Mouse (Mus musculus) spleen, adult 12 weeks (tissue): ENCODE measurements at regions not wholly inside any gene's neighbourhood (a gene's known extent, or its start where the extent isn't known, plus 50 kb on each side); places are given as distances from the start of the nearest gene placed in this dataset.

Experiments used
- DNase-seq: peaks from one replicate; pipeline ENCODE4 v3.0.0; 2022; ENCODE audit warnings: low spot score

DNA sequence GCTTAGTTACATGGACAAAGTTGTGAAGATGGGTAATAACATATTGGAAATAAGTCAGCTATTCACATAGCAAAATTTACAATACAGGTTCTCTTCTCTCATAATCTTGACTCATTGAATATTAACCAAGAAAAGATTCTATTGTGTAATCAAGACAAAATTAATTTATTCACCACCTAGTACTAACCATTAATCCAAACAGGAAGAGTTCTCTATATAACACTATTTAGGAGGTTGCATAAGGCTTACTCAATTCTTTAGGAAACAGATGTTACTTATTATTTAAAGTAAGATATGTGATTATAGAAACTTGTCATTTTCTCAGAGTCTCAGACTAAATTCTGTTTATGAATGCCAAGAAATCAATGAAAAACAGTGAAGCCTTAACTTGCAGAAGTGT is 600.4 kb upstream of the Tusc1 start:
- no peak for DNase-seq

DNA sequence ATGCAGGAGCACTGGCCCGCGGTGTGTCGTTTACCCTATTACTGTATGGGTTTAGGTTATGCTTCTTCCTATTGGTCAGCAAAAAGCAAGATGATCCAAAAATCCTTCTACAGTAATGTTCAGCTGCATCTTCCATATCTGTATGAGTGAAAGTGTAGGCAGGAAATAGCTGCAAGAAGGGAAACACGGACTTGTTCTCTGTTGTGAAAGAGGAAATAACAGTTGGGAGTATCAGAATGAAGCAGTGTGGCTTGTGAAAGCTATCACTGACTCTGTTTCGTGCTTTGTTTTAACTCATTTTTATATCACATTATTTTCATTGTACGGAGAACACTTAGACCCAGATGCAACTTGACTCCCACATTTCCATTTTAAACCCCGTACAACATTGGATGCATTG is 591.8 kb upstream of the Tusc1 start:
- DNase-seq = no peak

- DNase-seq = no peak
Observed at GRCm38 (mm10) chr4:93924402-93924801, 589.1 kb upstream of the Tusc1 start.

DNA sequence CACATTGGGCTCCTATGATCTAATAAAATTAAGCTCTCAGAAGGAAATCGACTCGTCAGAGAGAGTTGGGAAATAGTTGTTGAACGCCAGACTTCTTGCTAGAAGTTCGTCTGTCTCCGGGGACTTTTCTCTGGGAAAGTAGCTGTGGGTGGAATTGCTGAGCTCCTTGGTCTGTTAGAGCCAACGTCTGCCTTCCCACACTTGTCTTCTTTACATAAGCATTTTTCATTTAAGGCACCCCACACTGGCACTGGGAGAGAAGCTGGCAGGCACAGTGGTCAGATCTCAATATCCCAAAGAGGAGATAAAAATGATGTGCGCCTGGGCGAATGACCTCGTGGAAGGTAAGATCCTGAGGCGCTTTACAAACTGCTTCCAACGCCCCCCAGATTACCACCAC is 551.3 kb upstream of the Tusc1 start:
- DNase-seq = no peak

DNA sequence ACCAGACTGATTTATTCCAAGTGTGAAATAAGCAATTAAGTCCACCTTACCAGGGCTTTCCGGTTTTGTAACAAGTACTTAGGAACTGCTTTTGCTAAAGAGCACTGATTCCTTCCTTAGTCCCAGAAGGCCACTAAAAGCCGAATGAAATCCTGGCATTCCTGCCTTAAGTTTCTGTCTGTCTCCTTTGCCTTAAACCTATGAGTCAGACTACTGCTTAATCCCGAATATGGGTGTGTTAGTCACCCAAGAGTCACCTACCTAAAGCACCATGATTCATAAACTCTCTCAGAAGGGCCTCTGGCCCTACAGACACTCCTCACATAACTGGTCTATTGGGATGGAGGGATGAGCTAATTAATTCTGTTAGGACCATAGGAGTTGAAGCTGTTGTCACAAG is 546.0 kb upstream of the Tusc1 start:
- DNase-seq = no peak

- no peak for DNase-seq
Observed at GRCm38 (mm10) chr4:93879351-93879872, 544.1 kb upstream of the Tusc1 start.

GRCm38 (mm10) chr4:93873271-93873670 is 538.0 kb upstream of the Tusc1 start:
- DNase-seq = no peak

DNA sequence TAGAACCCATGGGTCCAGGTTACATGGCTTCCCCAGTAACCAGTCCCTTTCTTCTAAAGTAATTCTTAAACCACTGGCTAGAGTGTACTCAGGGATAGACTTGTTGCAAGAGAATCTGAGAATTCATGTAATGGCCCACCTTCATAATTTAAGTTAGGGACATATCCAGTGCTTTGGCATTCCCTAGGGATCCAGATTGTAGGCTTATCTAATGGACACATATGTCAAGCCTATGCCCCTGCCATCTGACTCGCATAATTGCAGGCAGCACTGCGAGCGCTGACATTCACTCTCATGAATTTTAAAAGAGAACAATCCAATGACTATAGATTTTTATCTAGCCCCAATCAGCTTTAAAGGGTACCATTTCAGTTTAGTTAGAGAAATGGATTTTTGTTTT is 518.1 kb upstream of the Tusc1 start:
- no peak for DNase-seq

DNA sequence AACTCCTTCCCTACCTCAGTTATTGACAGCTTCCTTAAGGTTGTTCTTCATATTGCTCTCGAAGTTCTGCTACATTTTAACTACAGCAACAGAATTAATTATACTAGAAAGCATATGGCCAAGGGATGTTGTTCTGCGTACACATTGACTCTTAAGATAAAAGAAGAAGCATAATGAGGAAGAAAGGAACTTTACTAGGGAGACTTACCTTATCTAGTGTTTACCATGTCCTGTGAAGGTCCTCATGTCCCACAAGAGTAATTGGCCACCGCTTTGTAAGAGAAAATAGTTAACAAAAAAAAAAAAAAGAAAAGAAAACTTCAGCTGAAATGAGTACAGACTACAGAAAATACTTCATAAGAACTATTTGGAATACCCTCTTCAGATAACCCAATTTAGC is 513.9 kb upstream of the Tusc1 start:
- no peak for DNase-seq

DNA sequence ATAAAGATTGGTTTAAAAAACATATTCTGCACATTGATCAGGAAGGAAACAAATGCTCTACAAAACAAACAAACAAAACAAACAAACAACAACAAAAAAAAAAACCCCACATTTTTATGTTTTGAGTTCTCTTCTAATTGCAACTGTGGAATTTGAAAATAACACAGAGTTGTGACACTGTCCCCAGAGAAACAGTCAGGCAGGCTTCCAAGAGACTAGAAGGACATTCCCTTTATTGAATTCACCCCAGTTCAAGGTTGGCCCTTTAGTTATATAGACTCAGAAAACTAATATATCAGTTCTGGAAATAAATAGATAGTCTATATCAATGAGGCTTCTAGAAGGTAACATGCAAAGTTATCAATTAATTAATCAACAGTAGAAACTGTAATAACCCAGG is 495.4 kb upstream of the Tusc1 start:
- no peak for DNase-seq

DNA sequence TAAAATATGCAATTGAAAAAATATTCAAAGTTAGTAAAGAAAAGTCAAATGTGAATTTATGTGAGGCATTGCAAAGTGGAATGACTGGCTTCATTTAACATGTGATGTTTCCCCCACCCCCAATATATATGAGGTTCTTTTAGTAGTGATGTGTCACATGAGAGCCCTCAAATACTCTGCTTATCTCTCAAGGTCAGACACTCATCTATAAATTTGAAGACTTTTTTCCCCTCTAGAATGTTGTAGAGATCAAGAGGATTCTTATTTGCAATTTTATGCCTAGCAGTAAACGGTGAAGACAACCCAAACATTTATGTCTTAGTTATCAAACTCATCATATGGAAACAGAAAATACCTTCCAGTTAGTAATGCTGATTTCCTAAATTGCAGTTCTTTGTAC is 457.8 kb upstream of the Tusc1 start:
- no peak for DNase-seq

- DNase-seq = no peak
Observed at GRCm38 (mm10) chr4:93790157-93790556, 454.8 kb upstream of the Tusc1 start.

GRCm38 (mm10) chr4:93754497-93754896 is 419.2 kb upstream of the Tusc1 start:
- DNase-seq = no peak

- no peak for DNase-seq
Observed at GRCm38 (mm10) chr4:93746326-93746725, 411.0 kb upstream of the Tusc1 start.

GRCm38 (mm10) chr4:93713711-93714110 is 378.4 kb upstream of the Tusc1 start:
- DNase-seq = no peak

- no peak for DNase-seq
Observed at GRCm38 (mm10) chr4:93676403-93677039, 341.2 kb upstream of the Tusc1 start.

GRCm38 (mm10) chr4:93675739-93676402 is 340.6 kb upstream of the Tusc1 start:
- no peak for DNase-seq

DNA sequence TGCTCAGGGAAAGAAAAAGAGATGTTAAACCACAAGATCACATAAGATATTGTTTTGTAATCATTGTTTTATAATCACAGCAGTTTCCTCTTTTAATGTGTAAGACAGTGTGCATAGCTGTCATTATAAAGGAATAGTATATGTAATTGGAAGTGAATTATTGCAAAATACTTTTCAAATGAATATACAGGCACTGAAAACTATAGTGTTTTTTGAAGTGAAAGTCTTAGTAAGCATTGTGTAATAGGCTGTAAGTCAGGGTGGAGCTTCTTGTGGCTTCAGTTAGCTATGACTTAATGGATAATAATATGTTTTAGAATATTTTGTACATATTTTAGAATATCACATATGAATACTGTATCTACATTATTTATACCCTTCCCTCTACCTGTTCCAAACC is 333.7 kb upstream of the Tusc1 start:
- no peak for DNase-seq

GRCm38 (mm10) chr4:93664293-93664692 is 329.0 kb upstream of the Tusc1 start:
- DNase-seq = no peak

- no peak for DNase-seq
Observed at GRCm38 (mm10) chr4:93638207-93638606, 302.9 kb upstream of the Tusc1 start.

GRCm38 (mm10) chr4:93598474-93598873 is 263.2 kb upstream of the Tusc1 start:
- no peak for DNase-seq

DNA sequence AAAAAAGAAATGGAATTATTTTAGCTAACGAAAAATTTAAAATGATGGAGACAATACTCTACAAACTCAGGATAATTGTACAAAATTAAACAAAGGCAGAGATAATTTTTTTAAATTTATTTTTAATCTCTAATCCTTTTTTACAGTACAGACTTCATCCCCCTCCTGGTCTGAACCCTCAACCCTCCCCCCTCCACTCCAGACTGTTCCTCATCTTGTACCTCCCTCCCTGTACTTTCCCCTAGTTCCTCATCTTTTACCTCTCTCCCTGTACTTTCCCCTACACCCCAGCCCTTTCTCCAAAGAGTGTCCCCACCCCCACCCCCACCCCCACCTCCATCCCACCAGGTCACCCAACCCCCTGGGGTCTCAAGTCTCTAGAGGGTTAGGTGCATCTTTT is 249.0 kb upstream of the Tusc1 start:
- no peak for DNase-seq

- DNase-seq = peak; percentile 24
Observed at GRCm38 (mm10) chr4:93583670-93584303, 248.5 kb upstream of the Tusc1 start.
